ENCODE assay signal across 23 mouse cellular contexts in genomic region chr4:40226095-40226494, GRCm38 (mm10).
"Had no signal": no experiment of that assay in that cellular context is flagged by ENCODE, and none has a peak within 500 bp of the region (broad histone marks: within the 10 kb centered on the region; RNA-seq: fewer than 3 reads in every experiment).

No protein-coding gene starts in this region.

- H3K36me3 ChIP-seq: midbrain, embryonic 10.5 days; midbrain, embryonic 13.5 days; neural tube, embryonic 13.5 days; stomach, embryonic 15.5 days had no signal

- H3K27ac ChIP-seq: hindbrain, postnatal 0 days; limb, embryonic 12.5 days; limb, embryonic 15.5 days; liver, embryonic 14.5 days; midbrain, embryonic 10.5 days; midbrain, embryonic 13.5 days; neural tube, embryonic 13.5 days; stomach, embryonic 15.5 days had no signal

- H3K9me3 ChIP-seq: limb, embryonic 12.5 days; limb, embryonic 15.5 days; megakaryocyte, embryonic 14.5 days; midbrain, embryonic 10.5 days; midbrain, embryonic 13.5 days; neural tube, embryonic 13.5 days; stomach, embryonic 15.5 days had no signal

- H3K27me3 ChIP-seq: limb, embryonic 15.5 days; megakaryocyte, embryonic 14.5 days; midbrain, embryonic 13.5 days; stomach, embryonic 15.5 days had no signal

- H3K4me1 ChIP-seq: limb, embryonic 12.5 days; limb, embryonic 15.5 days; stomach, embryonic 15.5 days had no signal

- ATAC-seq: hindbrain, postnatal 0 days; inflammation-experienced regulatory T-cells, adult 6 months; intestine, embryonic 16.5 days; liver, postnatal 0 days; midbrain, embryonic 13.5 days; midbrain, embryonic 16.5 days had no signal

- H3K9ac ChIP-seq: limb, embryonic 12.5 days; limb, embryonic 15.5 days; liver, embryonic 14.5 days; liver, postnatal 0 days; midbrain, embryonic 13.5 days; neural tube, embryonic 13.5 days; stomach, embryonic 15.5 days had no signal

- DNase-seq: kidney, adult 18-20 months; kidney, adult 9 months; kidney, postnatal 36 days; left cerebral cortex, postnatal 4 days; liver, postnatal 0 days; retina, postnatal 1 day; right cerebral cortex, postnatal 25 days; spleen, adult 18-20 months; thymus, postnatal 25 days had no signal

- H3K4me2 ChIP-seq: limb, embryonic 12.5 days; limb, embryonic 15.5 days; liver, embryonic 11.5 days; midbrain, embryonic 13.5 days; neural tube, embryonic 13.5 days; stomach, embryonic 15.5 days had no signal

- H3K4me3 ChIP-seq: limb, embryonic 12.5 days; limb, embryonic 15.5 days; megakaryocyte, embryonic 14.5 days; midbrain, embryonic 10.5 days; midbrain, embryonic 13.5 days; myocyte; neural tube, embryonic 13.5 days; stomach, embryonic 15.5 days had no signal
